Mouse (Mus musculus): ENCODE measurements at regions not wholly inside any gene's neighbourhood (a gene's known extent, or its start where the extent isn't known, plus 50 kb on each side); places are given as distances from the start of the nearest gene placed in this dataset.

DNA sequence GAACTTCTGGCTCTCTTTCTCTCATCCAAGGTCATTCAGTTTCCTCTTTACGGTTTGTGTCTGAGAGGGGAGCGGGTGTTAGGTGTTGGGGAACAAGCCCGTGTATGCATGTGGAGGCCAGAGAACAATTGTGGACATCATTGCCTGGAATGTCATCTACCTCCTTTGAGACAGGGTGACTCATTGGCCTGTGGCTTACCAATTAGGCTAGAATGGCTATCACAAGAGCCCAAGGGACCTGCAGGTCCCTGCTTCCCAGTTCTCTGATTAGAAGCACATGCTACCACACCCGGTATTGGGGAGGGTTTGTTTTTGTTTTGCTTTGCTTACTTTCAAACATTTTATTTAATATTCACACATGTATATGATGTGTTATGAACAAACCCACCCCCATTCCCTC, 216.0 kb downstream of the Lmo4 start:
- no peak for TF ChIP-seq RAD21 (IDR thresholded peaks at IDR 0.05; ENCODE audit: low read depth, low read length)
- no peak for TF ChIP-seq ZC3H11A (IDR thresholded peaks at IDR 0.05; ENCODE audit: low read depth, low read length)
- TF ChIP-seq ZKSCAN1 (IDR thresholded peaks at IDR 0.05; ENCODE audit: low read depth, low read length) = no peak
- no peak for TF ChIP-seq CTCF (IDR thresholded peaks at IDR 0.05 in 2 of 3, conservative IDR thresholded peaks at IDR 0.05 in 1 of 3; ENCODE audit: control insufficient read depth in 1 of 3, insufficient read depth in 1 of 3, low read depth in 2 of 3, low read length in 3 of 3, poor library complexity in 1 of 3, severe bottlenecking in 1 of 3)
